Mouse (Mus musculus) left cerebral cortex, postnatal 4 days (tissue): Measurements from ENCODE around the gene Trappc10. TPM values are rescaled to one million over a fixed set of nuclear protein-coding genes. Genes with fewer than 3 reads are reported as not detected.

Experiments used
- DNase-seq: peaks from one replicate; pipeline ENCODE4 v3.0.0-alpha.2; 2022
- intact Hi-C: fragments of 180-260 bp; cut with DNase I; formaldehyde crosslinking; loops from one replicate; pipeline ENCODE4 v1.15.1; 2025
- total RNA-seq, 2 experiments: library from RNA; stranded (reverse); gene quantifications; 2 replicates each; pipeline ENCODE4 v1.2.3; 2021

The Trappc10 gene
- total RNA-seq, 2 experiments from 2014 or later: 85.8 to 86.5 TPM

GRCm38 (mm10) chr10:78259230-78259629, 14.8 kb upstream of the Trappc10 start:
- no peak for DNase-seq

GRCm38 (mm10) chr10:78258142-78258675, 13.8 kb upstream of the Trappc10 start:
- intact Hi-C loops: no loop called here
- DNase-seq: no peak

More at GRCm38 (mm10) chr10:78259230-78259629, 14.8 kb upstream of the Trappc10 start:
- intact Hi-C loops: no loop called here

- no peak for DNase-seq
- intact Hi-C loops: no loop called here
Observed at GRCm38 (mm10) chr10:78255646-78256059, 11.2 kb upstream of the Trappc10 start.

GRCm38 (mm10) chr10:78247206-78247605, 2.8 kb upstream of the Trappc10 start:
- intact Hi-C loops: no loop called here
- no peak for DNase-seq

- no peak for DNase-seq
- intact Hi-C loops: no loop called here
Observed at GRCm38 (mm10) chr10:78246725-78247124, 2.3 kb upstream of the Trappc10 start.

- no peak for DNase-seq
Observed at GRCm38 (mm10) chr10:78245225-78245547, 745 bp upstream of the Trappc10 start.

GRCm38 (mm10) chr10:78244058-78244437, 393 bp downstream of the Trappc10 start:
- intact Hi-C loops: no loop called here
- DNase-seq: peak; percentile 30

More at GRCm38 (mm10) chr10:78245225-78245547, 745 bp upstream of the Trappc10 start:
- intact Hi-C loops: no loop called here

- intact Hi-C loops: no loop called here
Observed at GRCm38 (mm10) chr10:78238926-78239325, 5.5 kb downstream of the Trappc10 start.

GRCm38 (mm10) chr10:78238297-78238696, 6.1 kb downstream of the Trappc10 start:
- intact Hi-C loops: no loop called here
- no peak for DNase-seq

More at GRCm38 (mm10) chr10:78238926-78239325, 5.5 kb downstream of the Trappc10 start:
- no peak for DNase-seq

- intact Hi-C loops: no loop called here
Observed at GRCm38 (mm10) chr10:78237809-78238208, 6.6 kb downstream of the Trappc10 start.

GRCm38 (mm10) chr10:78236885-78237629, 7.4 kb downstream of the Trappc10 start:
- intact Hi-C loops: no loop called here
- peak; percentile 19 for DNase-seq

More at GRCm38 (mm10) chr10:78237809-78238208, 6.6 kb downstream of the Trappc10 start:
- DNase-seq: no peak

GRCm38 (mm10) chr10:78233756-78234155, 10.7 kb downstream of the Trappc10 start:
- DNase-seq: no peak
- intact Hi-C loops: no loop called here

GRCm38 (mm10) chr10:78233161-78233560, 11.3 kb downstream of the Trappc10 start:
- no peak for DNase-seq
- intact Hi-C loops: no loop called here

GRCm38 (mm10) chr10:78232301-78232980, 12.0 kb downstream of the Trappc10 start:
- intact Hi-C loops: no loop called here
- DNase-seq: no peak

GRCm38 (mm10) chr10:78228560-78228928, 15.9 kb downstream of the Trappc10 start:
- DNase-seq: no peak
- intact Hi-C loops: no loop called here

GRCm38 (mm10) chr10:78227875-78228559, 16.4 kb downstream of the Trappc10 start:
- intact Hi-C loops: no loop called here
- DNase-seq: no peak

GRCm38 (mm10) chr10:78224136-78224535, 20.3 kb downstream of the Trappc10 start:
- DNase-seq: no peak
- intact Hi-C loops: loop anchor here (5.0 kb wide), 1 partner anchor 37 kb away; the partner anchor contains the start of gene Pwp2

- DNase-seq: no peak
- intact Hi-C loops: loop anchor here (5.0 kb wide), 1 partner anchor 36 kb away; the partner anchor contains the start of gene Pwp2
Observed at GRCm38 (mm10) chr10:78222908-78223307, 21.5 kb downstream of the Trappc10 start.

- intact Hi-C loops: loop anchor here (5.0 kb wide), 1 partner anchor 34 kb away; the partner anchor contains the start of gene Pwp2
- DNase-seq: no peak
Observed at GRCm38 (mm10) chr10:78221315-78221714, 23.1 kb downstream of the Trappc10 start.

GRCm38 (mm10) chr10:78219528-78219927, 24.9 kb downstream of the Trappc10 start:
- intact Hi-C loops: no loop called here

GRCm38 (mm10) chr10:78218576-78218975, 25.9 kb downstream of the Trappc10 start:
- no peak for DNase-seq
- intact Hi-C loops: no loop called here

More at GRCm38 (mm10) chr10:78219528-78219927, 24.9 kb downstream of the Trappc10 start:
- no peak for DNase-seq
